Mouse (Mus musculus): ENCODE results near the gene Xylt1. TPM values are rescaled to one million over a fixed set of nuclear protein-coding genes. Genes with fewer than 3 reads are reported as not detected.

The Xylt1 gene
- total RNA-seq, 2 experiments from 2014 or later, result 53.5 to 56.6 TPM

DNA sequence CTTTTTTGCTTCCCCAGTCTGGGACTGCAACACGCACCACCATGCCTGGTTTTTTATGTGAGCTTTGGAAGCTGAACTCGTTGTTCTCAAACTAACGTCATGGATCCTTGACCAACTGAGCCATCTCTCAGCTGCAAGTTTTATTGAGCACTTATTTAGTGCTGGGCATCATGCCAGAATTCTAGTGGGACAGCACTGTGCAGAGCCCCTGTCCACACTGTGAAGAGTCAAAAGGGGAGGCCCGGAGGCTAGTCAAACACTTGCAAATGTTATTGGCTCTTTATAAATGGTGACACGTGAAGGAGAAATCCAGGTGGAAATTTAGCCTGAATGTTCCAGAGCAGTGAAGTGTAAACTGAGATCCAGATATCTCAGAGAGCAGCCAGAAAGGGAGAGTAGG is 121.6 kb downstream of the Xylt1 start:
- intact Hi-C loops (cut with DNase I), result no loop called here
- peak; percentile 14 for DNase-seq

DNA sequence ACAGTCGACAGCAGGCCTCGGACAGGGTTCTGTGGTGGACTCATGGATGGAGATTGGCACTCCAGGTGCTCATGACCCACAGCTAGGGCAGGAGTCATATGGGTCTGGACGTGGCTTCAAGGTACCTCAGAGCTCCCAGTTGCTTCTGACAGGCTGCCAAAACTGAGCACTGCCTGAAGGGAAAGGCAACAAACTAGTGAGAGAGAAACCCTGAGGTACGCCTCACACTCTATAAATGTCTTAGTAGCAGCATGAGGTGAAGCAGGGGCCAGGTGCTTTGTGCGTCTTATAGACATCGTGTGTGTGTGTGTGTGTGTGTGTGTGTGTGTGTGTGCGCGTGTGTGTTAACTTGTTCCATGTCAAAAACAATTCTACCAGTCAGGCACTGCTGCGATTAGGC is 122.9 kb downstream of the Xylt1 start:
- DNase-seq, result no peak
- intact Hi-C loops (cut with DNase I), result no loop called here

DNA sequence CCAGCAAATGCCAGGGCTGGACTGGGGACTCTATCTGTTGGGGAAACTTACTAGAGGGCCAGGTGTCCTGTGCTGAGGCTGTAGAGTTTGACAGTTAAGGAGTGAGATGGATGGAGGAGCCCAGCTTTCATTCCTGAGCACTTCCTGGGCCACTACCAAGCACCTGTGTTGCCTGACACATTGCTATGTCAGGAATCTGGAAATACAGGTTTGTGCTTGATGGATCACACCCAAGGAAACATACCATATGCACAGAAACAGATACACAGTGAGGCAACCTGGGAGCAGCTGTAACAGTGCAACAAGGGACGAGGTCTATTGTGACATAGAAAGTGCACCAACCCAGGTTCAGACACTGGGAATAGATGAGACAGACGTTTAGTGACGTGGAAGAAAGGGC is 125.0 kb downstream of the Xylt1 start:
- intact Hi-C loops (cut with DNase I), result no loop called here
- no peak for DNase-seq

DNA sequence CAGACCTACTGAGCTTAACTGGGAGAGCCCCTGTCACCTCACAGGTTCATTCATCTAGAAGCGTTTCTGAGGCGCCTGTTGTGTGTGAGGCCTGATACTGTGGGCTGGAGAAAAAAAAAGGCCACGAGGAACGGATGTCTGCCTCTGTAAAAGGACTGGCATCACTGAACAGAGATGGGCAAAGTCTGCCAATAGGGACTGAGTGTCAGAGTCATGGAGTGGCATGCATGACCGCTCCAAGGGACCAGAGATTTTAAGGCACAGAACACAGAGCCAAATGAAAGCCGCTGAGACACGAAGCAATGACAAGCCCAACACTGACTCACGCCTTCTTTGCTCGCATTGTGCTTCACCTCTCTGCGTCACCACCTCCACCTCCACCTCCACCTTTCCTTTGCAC is 126.6 kb downstream of the Xylt1 start:
- intact Hi-C loops (cut with DNase I), result no loop called here
- no peak for DNase-seq

DNA sequence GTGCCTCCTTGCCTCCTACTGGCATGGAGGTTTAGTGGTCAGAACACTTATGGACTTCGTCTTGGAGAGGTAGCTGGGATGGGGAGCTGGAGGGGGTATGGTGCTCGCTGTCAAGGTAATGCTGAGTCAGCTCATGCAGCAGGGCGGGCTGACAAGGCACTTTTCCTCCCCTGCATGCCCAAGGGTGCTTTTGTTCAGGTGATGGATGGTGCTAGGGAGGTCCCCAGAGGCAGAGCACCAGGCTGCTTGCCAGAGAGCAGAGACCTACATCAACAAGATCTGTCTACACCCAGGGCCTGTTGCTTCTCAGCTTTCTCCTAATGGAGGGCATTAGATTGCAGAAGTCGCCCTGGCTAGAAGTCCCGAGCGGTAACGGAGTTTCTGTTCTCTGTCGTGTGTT is 127.3 kb downstream of the Xylt1 start:
- no peak for DNase-seq
- intact Hi-C loops (cut with DNase I), result no loop called here

DNA sequence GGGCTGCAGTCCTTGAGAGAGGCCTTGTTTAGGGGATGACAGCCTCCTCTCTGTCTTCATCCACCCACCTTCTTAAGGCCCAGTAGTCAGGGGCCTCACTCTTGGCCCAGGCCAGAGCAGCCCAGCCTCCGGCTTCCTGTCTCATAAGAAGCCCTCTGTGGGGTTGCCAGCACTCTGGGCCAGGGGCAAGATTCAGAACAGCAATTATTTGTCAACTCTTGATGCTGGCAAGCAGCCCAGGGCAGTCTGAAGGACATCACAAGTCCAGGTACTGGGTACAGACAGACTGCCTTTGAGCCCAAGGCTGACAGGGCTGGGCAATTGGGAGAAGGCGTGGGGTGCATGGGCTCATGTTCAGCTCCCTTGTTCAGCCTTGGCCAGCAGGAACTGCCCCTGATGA is 129.3 kb downstream of the Xylt1 start:
- intact Hi-C loops (cut with DNase I), result no loop called here

DNA sequence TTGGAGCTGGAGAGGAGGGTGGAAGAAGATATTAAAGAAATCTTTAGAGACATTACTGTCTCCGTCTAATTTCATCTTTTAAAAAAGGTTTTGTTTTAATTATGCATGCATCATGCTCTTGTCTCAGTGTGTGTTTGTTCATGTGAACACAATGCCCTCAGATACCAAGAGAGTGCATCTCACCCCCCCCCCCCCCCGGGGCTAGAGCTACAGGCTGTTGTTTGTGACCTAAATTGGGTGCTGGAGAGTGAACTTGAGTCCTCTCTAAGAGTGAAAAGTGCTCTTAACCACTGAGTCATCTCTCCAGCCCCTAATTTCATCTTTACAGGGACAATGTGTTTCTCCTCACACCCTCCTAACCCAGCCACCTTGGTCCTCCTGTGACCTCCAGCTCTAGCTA is 131.5 kb downstream of the Xylt1 start:
- DNase-seq, result no peak
- intact Hi-C loops (cut with DNase I), result no loop called here

More for the DNA sequence above, 129.3 kb downstream of the Xylt1 start:
- DNase-seq, result peak; percentile 46

DNA sequence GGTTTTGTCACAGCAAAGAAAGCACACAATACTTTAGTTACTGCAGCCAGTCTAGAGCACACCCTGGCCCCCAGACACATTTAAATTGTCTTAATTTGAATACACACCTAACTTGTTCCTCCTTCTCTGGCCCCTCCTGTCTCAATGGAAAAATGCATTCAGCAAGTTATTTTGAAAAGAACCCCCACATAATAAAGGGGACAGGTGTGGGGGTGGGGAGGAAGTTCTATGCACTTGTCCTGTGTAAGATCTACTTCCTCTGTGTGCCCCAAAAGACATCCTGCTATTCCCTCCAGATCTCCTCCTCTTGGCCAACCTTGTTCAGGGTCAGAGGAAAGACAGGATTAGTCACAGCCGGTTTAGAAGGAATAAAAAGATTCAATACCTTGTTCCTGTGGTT is 135.0 kb downstream of the Xylt1 start:
- DNase-seq, result no peak
- intact Hi-C loops (cut with DNase I), result no loop called here

DNA sequence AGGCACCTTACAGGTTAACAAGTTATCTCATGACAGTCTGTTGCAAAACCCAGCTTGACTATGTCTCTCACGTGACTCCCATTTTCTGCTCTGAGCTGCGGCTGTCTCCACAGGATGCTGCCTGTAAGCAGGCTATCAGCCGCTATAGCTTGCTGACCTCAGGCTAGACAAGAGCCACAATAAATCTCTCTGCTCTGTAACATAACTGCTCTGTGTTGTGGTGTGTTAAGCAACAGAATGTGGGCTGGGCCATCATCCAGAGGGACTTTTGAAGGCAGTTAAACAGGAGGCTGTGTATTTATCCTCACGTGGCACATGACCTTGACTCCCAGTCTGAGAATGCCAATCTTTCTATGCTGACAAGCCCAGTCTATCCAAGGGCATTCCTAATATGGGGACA is 136.1 kb downstream of the Xylt1 start:
- DNase-seq, result no peak

DNA sequence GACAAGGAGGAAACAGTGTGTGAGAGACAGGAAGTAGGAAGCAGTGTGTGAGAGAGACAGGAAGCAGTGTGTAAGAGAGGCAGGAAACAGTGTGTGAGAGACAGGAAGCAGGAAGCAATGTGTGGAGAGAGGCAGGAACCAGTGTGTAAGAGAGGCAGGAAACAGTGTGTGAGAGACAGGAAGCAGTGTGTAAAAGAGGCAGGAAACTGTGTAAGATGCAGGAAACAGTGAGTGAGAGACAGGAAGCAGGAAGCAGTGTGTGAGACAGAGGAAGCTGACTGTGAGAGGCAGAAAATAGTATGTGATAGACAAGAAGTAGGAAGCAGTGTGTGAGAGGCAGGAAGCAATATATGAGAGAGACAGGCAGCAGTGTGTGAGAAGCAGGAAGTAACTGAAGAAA is 140.6 kb downstream of the Xylt1 start:
- intact Hi-C loops (cut with DNase I), result no loop called here

More for the DNA sequence above, 136.1 kb downstream of the Xylt1 start:
- intact Hi-C loops (cut with DNase I), result no loop called here

DNA sequence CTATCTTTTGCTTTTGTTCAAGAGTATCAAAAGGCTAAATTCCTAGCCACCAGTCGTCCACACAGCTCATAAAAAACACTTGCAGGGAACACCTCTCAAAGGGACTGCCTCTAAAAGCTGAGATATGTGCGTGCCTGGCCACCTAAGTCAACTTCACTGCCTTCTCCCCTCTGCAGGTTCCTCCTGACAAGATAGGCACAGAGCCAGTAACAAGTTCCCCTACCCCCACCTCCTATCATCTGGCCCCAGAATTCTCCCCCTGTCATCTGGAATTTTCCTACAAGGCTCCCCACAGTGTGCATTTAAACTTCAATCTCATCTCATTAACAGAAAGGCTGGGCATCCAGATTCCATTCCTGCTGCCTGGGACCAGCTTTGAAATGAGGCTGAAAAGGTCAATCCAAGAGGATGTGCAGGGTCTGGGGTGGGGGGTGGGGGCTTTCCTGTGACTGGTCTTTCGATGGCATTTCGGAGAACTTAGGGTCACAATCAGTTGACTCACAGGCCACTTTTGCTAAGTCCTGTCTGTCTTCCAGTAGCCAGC is 141.4 kb downstream of the Xylt1 start:
- intact Hi-C loops (cut with DNase I), result no loop called here
- no peak for DNase-seq

More for the DNA sequence above, 140.6 kb downstream of the Xylt1 start:
- DNase-seq, result no peak

DNA sequence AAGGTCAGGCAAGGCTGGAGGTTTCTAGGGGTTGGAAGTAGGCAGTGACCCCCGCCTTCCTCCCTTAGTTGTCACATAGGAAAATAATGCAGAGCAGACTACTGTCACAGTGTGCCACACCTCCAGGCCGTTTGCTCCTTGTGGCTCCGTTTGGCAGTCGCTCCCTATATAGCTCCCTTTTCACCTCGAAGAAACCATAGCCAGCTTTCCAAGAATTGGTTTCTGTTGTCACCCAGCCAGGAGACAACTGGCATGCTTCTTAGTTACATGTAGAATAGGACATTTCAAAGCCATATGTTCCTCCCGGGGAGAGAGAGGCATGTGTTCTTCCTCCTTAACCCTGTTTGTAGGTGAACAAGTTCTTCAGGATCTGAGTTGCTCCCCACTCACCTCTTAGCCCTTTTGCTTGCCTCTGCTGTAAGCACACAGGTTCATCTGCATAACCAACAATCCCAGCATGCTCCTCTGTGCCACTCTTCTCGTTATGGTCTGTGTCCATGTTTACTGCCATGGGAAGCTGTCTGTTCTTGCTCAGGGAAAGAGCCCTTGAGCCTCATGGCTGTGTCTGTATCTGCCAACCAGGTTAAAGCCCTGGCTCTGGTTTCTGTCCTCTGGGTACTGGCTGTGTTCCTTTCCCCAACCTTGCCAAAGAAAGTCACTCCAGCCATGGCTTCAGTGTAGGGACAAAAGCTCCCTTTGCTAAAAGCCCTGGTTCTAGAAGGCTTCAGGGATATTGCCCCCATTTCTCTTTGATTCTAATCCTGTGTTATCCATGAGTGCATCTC is 143.8 kb downstream of the Xylt1 start:
- intact Hi-C loops (cut with DNase I), result no loop called here
- DNase-seq, result peak; percentile 48

DNA sequence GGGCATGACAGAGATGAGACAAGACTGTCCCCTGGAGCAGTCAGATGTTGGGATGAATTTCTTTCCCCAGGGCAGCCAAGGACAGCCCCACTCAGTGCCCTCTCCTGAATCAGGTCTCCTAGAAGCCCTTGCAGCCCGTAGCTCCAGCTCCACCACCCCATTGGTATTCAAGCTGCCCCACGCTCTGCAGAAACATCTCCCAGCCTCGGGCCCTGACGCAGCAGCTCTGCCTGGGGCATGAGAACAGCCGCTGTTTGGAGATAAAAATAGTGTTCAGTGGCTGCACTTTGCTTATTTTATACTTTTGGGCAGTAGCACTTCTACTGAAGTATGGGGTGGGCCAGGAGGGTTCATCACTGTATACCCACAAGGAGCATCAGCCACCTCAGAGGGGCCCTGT is 144.9 kb downstream of the Xylt1 start:
- DNase-seq, result no peak
- intact Hi-C loops (cut with DNase I), result no loop called here

DNA sequence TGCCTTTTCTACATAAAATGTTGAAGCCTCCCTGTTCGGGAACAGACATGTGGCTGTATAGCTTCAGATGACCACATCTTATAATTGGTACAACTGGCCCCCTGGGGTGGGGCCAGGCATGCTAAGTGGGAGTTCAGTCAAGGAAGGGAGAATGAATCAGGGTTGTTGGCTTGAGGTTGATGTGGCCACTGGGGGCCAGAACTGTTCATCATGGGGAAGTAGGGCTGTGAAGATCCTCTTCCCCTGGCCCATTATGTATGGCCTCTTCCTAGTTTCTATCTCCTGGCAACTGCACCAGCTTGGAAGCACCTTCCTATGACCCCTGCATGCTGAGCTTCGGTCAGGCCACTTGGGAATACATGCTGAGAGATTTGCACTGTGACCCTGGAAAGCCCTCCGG is 145.8 kb downstream of the Xylt1 start:
- no peak for DNase-seq
- intact Hi-C loops (cut with DNase I), result no loop called here

DNA sequence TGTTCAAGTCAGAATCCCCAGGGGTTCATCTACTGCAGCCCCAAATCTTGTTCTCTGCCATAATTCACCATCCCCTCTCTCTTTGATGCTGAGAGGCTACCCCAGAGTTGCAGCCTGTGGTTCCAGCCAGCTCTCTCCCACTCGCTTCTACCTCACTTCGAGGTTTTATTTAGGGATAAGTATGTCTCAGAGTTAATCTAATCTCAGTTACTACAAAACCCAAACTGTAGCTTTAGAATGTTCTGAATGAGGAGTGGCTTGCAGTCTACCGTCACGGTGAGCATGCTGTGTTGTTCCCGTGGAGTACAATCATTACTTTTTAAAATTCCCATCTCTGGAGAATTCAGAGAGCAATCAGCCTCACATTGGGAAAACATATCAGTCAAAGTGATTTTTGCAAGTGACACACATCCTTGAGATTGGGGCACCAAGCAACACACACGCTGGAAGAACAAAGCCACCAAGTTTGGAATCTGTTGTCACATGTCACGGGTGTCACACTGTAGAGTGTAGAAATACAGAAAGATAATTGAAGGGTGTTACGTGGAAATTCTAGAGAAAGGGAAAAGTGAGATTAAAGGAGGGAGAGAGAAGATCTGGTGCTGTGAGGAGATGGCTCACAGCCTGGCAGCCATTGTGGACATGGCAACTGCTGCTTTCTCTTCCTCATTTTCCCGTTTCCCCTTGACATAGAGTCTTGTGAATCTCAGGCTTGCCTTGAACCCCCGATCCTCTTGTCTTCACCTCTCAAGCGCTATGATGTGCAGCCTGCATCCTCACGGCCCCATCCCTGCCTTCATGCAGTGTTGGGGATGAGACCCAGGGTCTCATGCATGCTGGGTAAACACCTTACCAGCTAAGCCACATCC is 149.2 kb downstream of the Xylt1 start:
- no peak for DNase-seq
- intact Hi-C loops (cut with DNase I), result no loop called here

DNA sequence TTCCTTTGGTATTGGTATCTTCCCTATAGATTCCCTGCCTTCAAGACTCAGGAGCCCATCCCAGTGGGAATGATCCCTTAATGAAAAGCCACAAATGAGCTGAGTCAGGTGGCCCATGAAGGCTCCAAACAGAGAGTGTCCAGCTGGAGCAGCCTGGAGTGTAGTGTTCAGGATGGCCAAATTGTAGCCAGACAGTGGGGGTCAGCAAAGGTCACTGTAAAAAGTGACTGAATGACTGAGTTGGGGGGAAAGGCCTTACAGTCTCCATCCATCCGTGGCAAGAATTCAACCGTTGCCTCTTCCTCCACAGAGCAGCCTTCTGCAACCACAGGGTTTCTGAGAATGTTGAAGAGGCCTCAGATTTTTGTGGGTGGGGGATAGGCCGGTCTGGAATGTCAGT is 151.9 kb downstream of the Xylt1 start:
- intact Hi-C loops (cut with DNase I), result no loop called here

DNA sequence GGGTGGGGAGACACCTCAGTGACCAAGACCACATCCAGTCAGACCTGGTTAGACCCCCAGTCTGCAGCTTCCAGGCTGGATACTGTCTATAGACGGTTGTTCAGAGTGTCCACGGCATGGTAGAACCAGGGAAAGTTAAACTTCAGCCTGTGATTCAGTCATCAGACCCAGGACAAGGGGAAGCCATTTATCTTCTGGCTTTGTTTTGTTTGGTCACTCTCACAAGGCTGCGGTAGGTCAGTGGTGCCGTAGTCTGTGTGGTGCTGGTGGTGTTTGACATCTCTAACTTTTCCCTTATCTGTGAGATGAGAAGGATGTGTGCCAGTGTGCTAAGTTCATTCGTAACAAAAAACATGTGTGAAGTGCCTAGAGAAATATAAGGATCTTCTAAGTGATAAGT is 152.4 kb downstream of the Xylt1 start:
- intact Hi-C loops (cut with DNase I), result no loop called here

More for the DNA sequence above, 151.9 kb downstream of the Xylt1 start:
- DNase-seq, result no peak

DNA sequence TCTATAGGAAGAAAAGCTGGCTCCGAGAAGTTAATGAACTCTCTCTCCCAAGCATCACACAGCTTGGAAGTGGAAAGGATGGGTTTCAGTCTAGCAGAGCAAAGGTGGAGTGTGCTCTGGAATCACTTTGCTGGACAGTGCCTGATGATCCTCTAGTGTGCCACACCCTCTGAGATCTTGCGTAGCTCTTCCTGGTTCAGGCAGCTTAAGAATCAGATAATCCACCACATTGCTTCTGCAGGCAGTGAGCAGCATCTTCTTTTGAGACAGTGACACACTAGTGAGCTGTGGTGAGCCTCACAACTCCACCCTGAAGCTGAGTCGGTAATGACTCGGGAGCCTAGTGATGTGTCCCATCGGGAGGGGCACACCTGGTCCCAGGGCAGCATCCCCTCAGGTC is 159.2 kb downstream of the Xylt1 start:
- intact Hi-C loops (cut with DNase I), result loop anchor here (10.0 kb wide), 1 partner anchor 155 kb away; the partner anchor contains the start of gene Xylt1
- DNase-seq, result no peak

More for the DNA sequence above, 152.4 kb downstream of the Xylt1 start:
- no peak for DNase-seq

DNA sequence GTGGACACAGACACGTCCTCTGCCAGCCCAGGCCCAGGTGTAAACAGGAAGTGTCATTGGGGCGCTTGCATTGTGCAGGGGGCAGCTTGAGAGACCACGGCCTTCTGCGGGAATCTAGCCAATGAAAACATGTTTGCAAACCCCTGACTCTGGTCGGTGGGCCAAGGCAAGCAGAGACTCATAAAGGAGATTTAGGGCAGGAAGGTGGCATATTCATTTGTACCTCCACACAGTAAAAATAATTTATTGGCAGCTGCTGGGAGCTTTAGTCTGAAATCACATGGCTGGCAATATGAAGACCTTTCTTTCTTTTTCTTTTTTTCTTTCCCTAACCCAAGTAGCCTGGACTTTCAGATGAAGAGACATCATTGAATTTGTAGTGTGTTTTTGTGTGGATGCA is 159.6 kb downstream of the Xylt1 start:
- intact Hi-C loops (cut with DNase I), result loop anchor here (10.0 kb wide), 1 partner anchor 156 kb away; the partner anchor contains the start of gene Xylt1
- no peak for DNase-seq

DNA sequence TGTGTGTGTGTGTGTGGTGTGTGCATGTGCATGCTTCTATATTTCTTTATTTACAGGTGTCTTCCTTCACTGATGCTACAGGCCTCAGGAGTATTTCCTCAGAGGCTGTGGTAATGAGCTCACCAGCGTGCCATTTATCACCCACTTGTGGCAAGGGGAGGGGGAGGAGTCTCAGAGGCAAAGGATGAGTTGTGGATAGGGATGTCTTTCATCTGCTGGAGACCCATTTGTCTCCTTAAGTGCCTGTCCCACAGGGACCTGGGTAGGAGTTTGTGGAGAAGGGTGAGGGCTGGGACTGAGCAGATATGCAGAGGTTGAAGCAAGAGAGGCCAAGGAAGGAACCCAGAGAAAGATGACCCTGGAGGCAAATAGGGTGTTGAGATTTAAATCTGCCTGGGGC is 160.3 kb downstream of the Xylt1 start:
- intact Hi-C loops (cut with DNase I), result loop anchor here (10.0 kb wide), 1 partner anchor 156 kb away; the partner anchor contains the start of gene Xylt1
- no peak for DNase-seq

DNA sequence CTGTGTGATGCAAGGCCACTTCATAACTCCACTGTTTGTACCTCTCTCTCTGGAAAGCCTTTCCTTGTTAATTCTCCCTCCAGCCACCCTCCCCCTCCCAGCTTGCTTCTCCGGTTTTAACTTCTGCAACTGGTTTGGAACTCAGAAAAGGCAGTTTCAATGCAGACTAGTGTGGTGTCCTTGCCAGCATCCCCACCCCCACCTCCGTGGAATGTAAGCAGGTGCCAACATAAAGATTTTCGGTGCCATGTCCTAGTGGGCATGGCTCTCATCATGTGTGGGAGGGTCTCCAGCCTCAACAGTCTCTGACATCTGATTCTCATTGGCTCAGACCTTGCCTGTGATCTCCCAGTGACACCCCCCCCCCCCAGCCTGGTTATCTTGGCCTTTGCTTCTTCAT is 160.9 kb downstream of the Xylt1 start:
- peak; percentile 14 for DNase-seq
- intact Hi-C loops (cut with DNase I), result loop anchor here (10.0 kb wide), 1 partner anchor 157 kb away; the partner anchor contains the start of gene Xylt1
